Mouse (Mus musculus): Measurements from ENCODE around the gene Atxn10.
"Not testable (repeated sequence)": the region's sequence is repeated elsewhere in the genome, so short reads cannot be mapped to it uniquely, and the experiment has no call there.

DNA sequence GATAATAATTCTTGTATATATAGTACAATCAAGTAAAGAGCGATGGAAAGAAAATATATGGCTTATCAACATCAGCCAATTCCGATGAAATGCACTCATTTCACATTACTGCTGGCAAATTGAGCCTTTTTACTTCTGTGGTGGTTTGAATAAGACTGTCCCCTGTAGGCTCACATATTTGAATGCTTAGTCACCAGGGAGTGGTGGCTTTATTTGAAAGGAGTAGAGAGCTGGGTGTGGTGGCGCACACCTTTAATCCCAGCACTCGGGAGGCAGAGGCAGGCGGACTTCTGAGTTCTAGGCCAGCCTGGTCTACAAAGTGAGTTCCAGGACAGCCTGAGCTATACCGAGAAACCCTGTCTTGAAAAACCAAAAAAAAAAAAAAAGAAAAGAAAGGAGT is 2.5 kb upstream of the Atxn10 start:
- TF ChIP-seq CTCF (IDR thresholded peaks at IDR 0.05; ENCODE audit: insufficient read depth, low read length); POLR2A (IDR thresholded peaks at IDR 0.05; ENCODE audit: borderline replicate concordance, extremely low read depth, low read depth, low read length): not testable (repeated sequence)

Data from lung, adult 2 months (tissue).